Mouse (Mus musculus) small intestine, adult 2 months (tissue): ENCODE measurements around the gene Carhsp1.

Experiments used
- CTCF ChIP-seq: fragments of 200-500 bp; IDR thresholded peaks from 2 replicates; pipeline ENCODE4 v1.5.1; 2012; ENCODE audit warnings: low read depth, mild to moderate bottlenecking, control low read depth, inconsistent platforms, low read length, moderate library complexity, mixed read lengths; ENCODE audit not compliant: insufficient replicate concordance, insufficient read length; ENCODE audit errors: extremely low read depth
- POLR2A ChIP-seq: fragments of 200-500 bp; IDR thresholded peaks from 2 replicates; pipeline ENCODE4 v1.6.1; 2012; ENCODE audit warnings: low read depth, mild to moderate bottlenecking, control low read depth, inconsistent platforms, low read length, moderate library complexity

DNA sequence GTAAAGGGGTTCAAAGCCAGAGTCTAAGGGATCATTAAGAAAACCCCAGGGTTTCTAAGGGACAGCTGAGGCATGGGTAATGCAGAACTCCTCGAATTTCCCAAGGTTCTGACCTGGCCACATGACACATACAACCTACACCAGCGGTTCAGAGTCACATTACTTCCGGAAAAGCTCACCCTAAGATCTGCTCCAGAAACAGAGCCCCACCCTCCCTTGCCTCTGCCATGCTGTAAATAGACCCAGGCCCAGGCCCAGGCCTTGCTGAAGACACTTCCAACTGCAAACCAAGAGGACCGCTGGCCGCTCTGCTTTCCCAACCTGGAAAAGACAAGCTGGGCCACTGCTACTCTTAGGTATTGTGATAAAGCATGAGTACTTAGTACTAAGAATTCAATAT, 42.9 kb upstream of the Carhsp1 start:
- no peak for TF ChIP-seq POLR2A
- no peak for TF ChIP-seq CTCF
